Mouse (Mus musculus) retina, adult 2 months (tissue): ENCODE measurements around the gene Ccser1.
"Not testable (repeated sequence)": the region's sequence is repeated elsewhere in the genome, so short reads cannot be mapped to it uniquely, and the experiment has no call there.

Experiments used
- DNase-seq: peaks from one replicate; pipeline ENCODE4 v3.0.0-alpha.2; 2012; ENCODE audit warnings: low read depth, low spot score

Gene Ccser1

GRCm38 (mm10) chr6:61223563-61223962, 43.4 kb downstream of the Ccser1 start:
- DNase-seq = no peak

GRCm38 (mm10) chr6:61225302-61225701, 45.2 kb downstream of the Ccser1 start:
- no peak for DNase-seq

- DNase-seq = no peak
These were observed 50.1 kb downstream of the Ccser1 start for GRCm38 (mm10) chr6:61230058-61230718.

GRCm38 (mm10) chr6:61233060-61233459, 52.9 kb downstream of the Ccser1 start:
- no peak for DNase-seq

DNA sequence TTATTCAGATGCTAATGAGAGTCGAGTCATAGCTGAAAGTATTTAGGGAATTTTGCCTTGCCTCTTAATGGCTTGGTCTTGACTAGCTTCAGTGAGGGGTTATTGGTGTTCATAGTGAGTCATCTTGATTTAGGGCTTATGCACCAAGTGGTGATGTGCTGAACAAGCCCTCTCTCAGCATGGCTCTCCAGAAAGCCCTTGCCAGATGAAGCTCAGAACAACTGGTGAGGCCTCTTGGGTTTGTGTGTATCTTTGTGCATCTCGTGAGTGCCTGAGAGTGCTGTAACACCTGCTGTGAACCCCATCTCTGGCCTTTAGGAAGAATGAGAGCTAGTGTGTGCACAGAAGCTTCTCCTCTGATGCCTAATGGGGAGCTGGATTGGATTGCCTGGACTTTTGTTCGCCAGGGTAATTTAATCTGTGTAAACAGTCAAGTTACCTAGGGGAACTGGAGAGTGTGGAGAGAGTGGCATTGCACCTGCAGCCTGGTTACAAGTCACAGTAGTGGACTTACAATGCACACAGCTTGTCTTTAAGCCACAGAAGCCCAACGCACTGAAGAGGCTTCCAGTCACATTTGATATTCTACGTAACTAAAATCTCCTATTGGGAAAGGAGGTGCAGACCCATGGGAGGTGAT, 53.5 kb downstream of the Ccser1 start:
- no peak for DNase-seq

DNA sequence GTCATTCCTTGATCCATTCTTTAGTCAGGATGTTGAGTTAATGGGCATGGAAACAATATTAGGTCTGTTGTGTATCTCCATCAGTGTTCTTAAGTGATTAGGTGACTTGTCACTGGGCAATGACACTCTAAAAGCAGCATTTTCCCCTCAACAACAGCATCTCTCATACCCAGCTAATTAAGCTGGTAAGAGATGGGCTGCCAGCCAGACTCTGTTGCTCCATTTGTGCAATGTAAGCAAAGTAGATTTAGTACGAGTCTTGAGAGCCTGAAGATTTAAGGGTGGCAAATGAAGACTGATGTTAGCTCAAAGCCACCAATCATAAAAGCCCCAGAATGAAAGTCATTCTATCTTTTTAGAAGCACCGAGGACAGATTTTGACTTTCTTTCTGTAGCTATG, 60.5 kb downstream of the Ccser1 start:
- no peak for DNase-seq

- DNase-seq = no peak
These were observed 62.4 kb downstream of the Ccser1 start for GRCm38 (mm10) chr6:61242556-61242955.

DNA sequence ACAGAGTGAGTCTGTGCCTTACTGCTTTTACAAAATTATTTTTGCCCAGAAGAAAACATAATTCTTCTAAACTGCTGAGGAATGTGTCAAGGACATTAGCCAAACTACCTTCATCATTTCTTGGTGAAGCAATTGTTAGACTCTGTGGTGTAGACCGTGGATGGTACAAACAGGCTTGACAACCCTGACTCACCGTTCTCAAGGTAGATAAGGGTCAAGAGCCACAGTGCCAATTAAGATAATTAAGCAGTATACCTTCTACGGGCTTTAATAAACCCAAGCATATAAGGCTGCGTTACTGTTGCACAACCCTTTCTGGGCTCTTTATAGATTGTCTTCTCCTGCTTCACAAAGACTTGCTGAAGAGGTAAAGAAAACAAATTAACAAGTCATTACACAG, 66.4 kb downstream of the Ccser1 start:
- no peak for DNase-seq

GRCm38 (mm10) chr6:61247842-61248472, 67.8 kb downstream of the Ccser1 start:
- DNase-seq = no peak

DNA sequence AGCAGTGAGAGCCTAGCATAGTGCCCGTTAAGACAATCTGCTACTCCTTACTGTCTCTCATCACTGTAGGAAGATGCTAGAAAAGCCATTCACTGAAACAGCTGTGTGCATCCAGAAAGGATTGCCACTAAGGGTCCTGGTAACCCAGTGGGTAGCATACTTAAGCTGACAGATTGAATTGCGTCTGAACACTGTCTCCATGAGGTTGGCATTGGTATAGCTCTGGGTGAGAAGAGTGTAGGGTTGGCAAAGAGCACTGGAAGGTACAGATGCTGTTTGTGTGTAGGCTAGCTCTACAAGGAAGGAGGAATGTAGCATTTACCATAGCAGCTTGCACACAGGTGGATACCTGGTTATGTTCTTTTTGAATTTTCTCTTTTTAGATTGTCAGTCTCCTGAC, 68.6 kb downstream of the Ccser1 start:
- no peak for DNase-seq

DNA sequence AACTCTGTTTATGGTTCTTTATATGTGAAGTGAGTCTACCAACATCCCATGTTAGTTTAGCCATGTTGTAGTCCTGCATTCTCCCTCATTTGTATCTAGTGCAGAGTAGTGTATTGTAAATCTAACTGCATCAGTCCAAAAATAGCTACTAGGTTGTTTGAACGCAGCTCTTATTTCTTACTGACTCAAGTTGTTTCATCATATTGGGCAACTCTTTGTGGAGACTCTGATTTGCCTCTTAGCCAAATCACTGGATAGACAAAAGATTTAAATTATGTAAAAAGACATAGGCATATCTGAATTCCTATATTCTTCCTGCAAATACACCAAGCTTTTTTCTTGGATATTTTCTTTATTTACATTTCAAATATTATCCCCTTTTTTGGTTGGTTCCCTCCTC, 71.1 kb downstream of the Ccser1 start:
- DNase-seq = no peak

DNA sequence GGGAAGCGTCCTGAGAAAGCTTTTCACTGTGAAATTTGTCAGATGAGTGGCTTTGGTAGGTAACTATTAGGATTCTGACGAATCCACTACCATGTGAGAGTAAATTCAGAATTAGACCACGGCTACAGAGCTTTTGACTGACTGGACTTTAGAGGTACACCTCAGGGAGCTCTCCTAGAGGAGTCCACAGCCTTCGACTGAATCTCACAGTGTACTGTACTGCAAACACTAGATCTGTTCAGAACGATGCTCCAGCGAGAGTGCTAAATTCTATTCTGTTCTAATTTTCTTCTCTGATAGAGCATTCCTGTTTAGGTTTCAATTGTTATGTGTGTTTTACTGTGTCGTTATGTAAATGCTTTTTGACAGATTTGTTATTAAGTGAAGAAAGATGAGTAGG, 72.8 kb downstream of the Ccser1 start:
- DNase-seq = no peak

GRCm38 (mm10) chr6:61255874-61256273, 75.8 kb downstream of the Ccser1 start:
- DNase-seq = not testable (repeated sequence)

- no peak for DNase-seq
These were observed 78.9 kb downstream of the Ccser1 start for GRCm38 (mm10) chr6:61258847-61259634.

- no peak for DNase-seq
These were observed 81.3 kb downstream of the Ccser1 start for GRCm38 (mm10) chr6:61261381-61261780.

DNA sequence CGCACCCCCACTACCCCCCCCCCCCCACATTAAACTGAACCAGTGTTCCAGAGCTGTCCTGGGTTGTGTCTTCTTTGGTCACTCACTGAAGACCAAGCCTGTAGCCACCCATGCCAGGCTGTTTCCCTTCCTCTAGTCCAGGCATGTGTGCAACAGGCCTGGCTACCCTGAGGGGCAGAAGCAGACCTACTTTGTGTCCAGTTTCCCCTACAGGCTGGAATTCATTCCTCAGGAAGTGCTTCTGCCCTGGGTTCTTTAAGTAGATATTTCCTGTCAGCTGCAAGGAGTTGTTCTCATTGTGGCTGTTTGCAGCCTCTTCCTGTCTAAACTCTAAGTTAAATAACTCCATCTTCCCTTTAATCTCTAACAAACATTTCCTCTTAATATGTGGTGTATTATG, 82.3 kb downstream of the Ccser1 start:
- no peak for DNase-seq

- DNase-seq = no peak
These were observed 83.2 kb downstream of the Ccser1 start for GRCm38 (mm10) chr6:61263291-61263690.

DNA sequence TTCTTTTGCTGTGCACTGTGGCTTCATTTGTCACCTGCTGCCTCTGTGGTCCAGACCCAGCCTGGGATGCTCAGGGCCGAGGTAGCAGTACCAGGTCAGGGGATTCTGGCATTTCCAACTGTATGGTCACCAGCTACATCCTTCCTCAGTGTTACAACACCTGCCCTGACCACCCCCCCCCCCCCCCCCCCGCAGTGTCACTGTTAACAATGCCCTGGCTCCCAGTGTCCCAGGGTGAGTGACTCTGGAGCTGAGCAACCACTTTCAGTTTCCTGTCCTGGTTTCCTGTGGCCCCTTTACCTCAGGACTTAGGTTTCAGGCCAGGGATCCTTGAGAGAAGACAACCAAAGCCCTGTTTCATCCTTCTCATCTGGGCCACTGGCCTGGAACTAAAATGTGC, 90.9 kb downstream of the Ccser1 start:
- no peak for DNase-seq

DNA sequence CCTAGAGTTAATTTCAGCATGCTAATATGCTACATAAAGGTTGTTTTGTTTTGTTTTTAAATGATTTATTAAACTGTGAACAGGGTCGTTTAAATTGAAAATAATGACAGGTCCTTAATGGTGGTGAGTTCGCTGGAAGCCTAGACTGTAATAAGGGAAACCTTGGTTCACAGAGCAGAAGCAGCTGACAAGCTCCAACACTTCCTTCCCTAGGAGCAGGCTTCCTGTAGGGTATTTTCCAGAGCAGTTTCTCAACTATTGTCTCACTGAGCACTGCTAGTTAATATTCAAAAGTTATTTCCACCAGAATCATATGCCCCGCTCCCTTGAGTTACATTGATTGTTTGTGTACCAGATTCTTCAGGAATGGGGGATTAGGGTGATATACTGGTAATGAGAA, 93.3 kb downstream of the Ccser1 start:
- no peak for DNase-seq

GRCm38 (mm10) chr6:61279506-61279905, 99.4 kb downstream of the Ccser1 start:
- no peak for DNase-seq

- no peak for DNase-seq
These were observed 112.8 kb downstream of the Ccser1 start for GRCm38 (mm10) chr6:61292927-61293326.

DNA sequence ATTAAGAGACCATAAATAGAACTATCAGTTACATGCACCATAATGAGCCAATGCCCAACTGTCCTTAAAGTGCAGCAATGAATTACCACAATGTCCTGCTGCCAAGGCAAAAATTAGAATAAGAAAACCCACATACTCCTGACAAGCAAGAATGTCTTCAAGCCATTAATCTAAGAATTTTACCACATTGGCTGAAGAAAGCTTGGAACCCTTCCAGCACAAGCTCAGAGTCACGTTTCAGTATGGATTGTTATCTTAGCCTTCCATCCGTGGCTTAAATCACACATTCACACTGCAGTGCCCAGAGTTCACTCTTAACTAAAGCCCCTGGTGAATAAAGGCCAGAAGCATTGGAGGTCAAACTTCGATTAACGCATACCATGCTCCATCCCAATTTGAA, 115.4 kb downstream of the Ccser1 start:
- DNase-seq = no peak
